Mouse (Mus musculus) lung, adult 2 months (tissue): ENCODE measurements around the gene N6amt1.

Experiments used
- CTCF ChIP-seq: fragments of 200-500 bp; IDR thresholded peaks from 2 replicates; pipeline ENCODE4 v1.5.1; 2011; ENCODE audit warnings: mild to moderate bottlenecking, low read length, control low read depth; ENCODE audit not compliant: insufficient read depth
- POLR2A ChIP-seq: fragments of 200-500 bp; IDR thresholded peaks from 2 replicates; pipeline ENCODE4 v1.6.1; 2011; ENCODE audit warnings: low read depth, mild to moderate bottlenecking, control low read depth, low read length, borderline replicate concordance; ENCODE audit errors: extremely low read depth

GRCm38 (mm10) chr16:87341043-87341572 is 12.9 kb upstream of the N6amt1 start:
- TF ChIP-seq CTCF (no peak), POLR2A (no peak)
